Mouse (Mus musculus): ENCODE measurements around the gene Ppp5c. TPM values are rescaled to one million over a fixed set of nuclear protein-coding genes. Genes with fewer than 3 reads are reported as not detected.

Ppp5c gene
- total and polyA plus RNA-seq, 3 experiments: 50.2 to 112 (median 94.1) TPM

GRCm38 (mm10) chr7:17009326-17010009 is 18.3 kb downstream of the Ppp5c start:
- TF ChIP-seq GATA1 (IDR thresholded peaks at IDR 0.05; ENCODE audit: borderline replicate concordance, low read length) (no peak), TAL1 (conservative IDR thresholded peaks at IDR 0.05; ENCODE audit: low read depth, low read length) (no peak), POLR2AphosphoS5 (IDR thresholded peaks at IDR 0.05; ENCODE audit: insufficient replicate concordance, low read depth, low read length) (no peak)
- H3K36me3 ChIP-seq (replicated peaks): peaks cover 100% of the 10 kb centered on the region
- no peak for DNase-seq (ENCODE audit: low spot score)
- peaks cover 25% of the 10 kb centered on the region for H3K4me1 ChIP-seq (ENCODE audit: insufficient read depth, low read depth, low read length)
- ATAC-seq (ENCODE audit: extremely low read depth, insufficient number of reproducible peaks, low FRiP score, poor library complexity, severe bottlenecking): no peak
- no peak overlapping the region for H3K4me3 ChIP-seq (ENCODE audit: low read depth, low read length)
- no peaks in the 10 kb centered on the region for H3K9me3 ChIP-seq (replicated peaks)
- no peaks in the 10 kb centered on the region for H3K27me3 ChIP-seq (ENCODE audit: insufficient read depth, low read length)

DNA sequence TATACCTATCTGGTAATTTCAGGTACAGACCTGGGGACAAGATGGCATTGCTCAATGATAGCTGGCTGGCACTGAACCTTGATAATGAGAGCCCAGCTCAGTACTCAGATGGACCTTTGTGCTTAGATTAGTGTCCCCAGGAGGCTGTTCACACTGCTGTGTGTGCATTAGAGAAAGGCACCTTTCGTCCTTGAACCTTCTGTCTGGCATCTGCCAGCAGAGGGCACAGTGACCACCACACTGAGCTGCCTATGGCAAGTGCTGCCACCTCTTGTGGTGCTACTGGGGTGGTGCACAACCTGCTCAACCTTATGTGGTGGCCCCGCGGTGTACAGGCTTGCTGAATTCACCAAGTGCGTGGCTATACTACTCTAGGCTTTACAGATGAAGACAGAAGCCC is 20.4 kb downstream of the Ppp5c start:
- peaks cover 96% of the 10 kb centered on the region for H3K36me3 ChIP-seq (replicated peaks)
- ATAC-seq (ENCODE audit: extremely low read depth, insufficient number of reproducible peaks, low FRiP score, poor library complexity, severe bottlenecking): no peak
- no peak for TF ChIP-seq TAL1 (conservative IDR thresholded peaks at IDR 0.05; ENCODE audit: low read depth, low read length)
- no peak for TF ChIP-seq POLR2AphosphoS5 (IDR thresholded peaks at IDR 0.05; ENCODE audit: insufficient replicate concordance, low read depth, low read length)
- no peak for TF ChIP-seq CTCF (IDR thresholded peaks at IDR 0.05; ENCODE audit: low read depth, low read length)
- TF ChIP-seq GATA1 (IDR thresholded peaks at IDR 0.05; ENCODE audit: borderline replicate concordance, low read length): no peak
- no peak for TF ChIP-seq GATA2 (IDR thresholded peaks at IDR 0.05; ENCODE audit: borderline replicate concordance, low read depth, low read length)
- peaks cover 38% of the 10 kb centered on the region for H3K4me1 ChIP-seq (ENCODE audit: insufficient read depth, low read depth, low read length)
- no peak overlapping the region for H3K4me3 ChIP-seq (ENCODE audit: low read depth, low read length)
- H3K27me3 ChIP-seq (ENCODE audit: insufficient read depth, low read length): no peaks in the 10 kb centered on the region
- no peak for DNase-seq (ENCODE audit: low spot score)
- no peaks in the 10 kb centered on the region for H3K9me3 ChIP-seq (replicated peaks)

GRCm38 (mm10) chr7:17004716-17005115 is 23.0 kb downstream of the Ppp5c start:
- no peaks in the 10 kb centered on the region for H3K27me3 ChIP-seq (ENCODE audit: insufficient read depth, low read length)
- H3K4me1 ChIP-seq (ENCODE audit: insufficient read depth, low read depth, low read length): peaks cover 50% of the 10 kb centered on the region
- no peak for DNase-seq (ENCODE audit: low spot score)
- H3K4me3 ChIP-seq (ENCODE audit: low read depth, low read length): no peak overlapping the region
- no peak for TF ChIP-seq GATA2 (IDR thresholded peaks at IDR 0.05; ENCODE audit: borderline replicate concordance, low read depth, low read length)
- TF ChIP-seq TAL1 (conservative IDR thresholded peaks at IDR 0.05; ENCODE audit: low read depth, low read length): no peak
- TF ChIP-seq CTCF (IDR thresholded peaks at IDR 0.05; ENCODE audit: low read depth, low read length): no peak
- no peak for TF ChIP-seq GATA1 (IDR thresholded peaks at IDR 0.05; ENCODE audit: borderline replicate concordance, low read length)
- TF ChIP-seq POLR2AphosphoS5 (IDR thresholded peaks at IDR 0.05; ENCODE audit: insufficient replicate concordance, low read depth, low read length): no peak
- H3K36me3 ChIP-seq (replicated peaks): peaks cover 74% of the 10 kb centered on the region
- ATAC-seq (ENCODE audit: extremely low read depth, insufficient number of reproducible peaks, low FRiP score, poor library complexity, severe bottlenecking): no peak
- H3K9me3 ChIP-seq (replicated peaks): no peaks in the 10 kb centered on the region

GRCm38 (mm10) chr7:17003230-17003960 is 24.3 kb downstream of the Ppp5c start:
- Histone ChIP-seq H3K4me3 (ENCODE audit: low read depth, low read length) (no peak overlapping the region), H3K27me3 (ENCODE audit: insufficient read depth, low read length) (no peaks in the 10 kb centered on the region), H3K4me1 (ENCODE audit: insufficient read depth, low read depth, low read length) (peaks cover 58% of the 10 kb centered on the region), H3K9me3 (replicated peaks) (no peaks in the 10 kb centered on the region), H3K36me3 (replicated peaks) (peaks cover 61% of the 10 kb centered on the region)
- TF ChIP-seq GATA2 (IDR thresholded peaks at IDR 0.05; ENCODE audit: borderline replicate concordance, low read depth, low read length) (no peak), TAL1 (conservative IDR thresholded peaks at IDR 0.05; ENCODE audit: low read depth, low read length) (no peak), CTCF (IDR thresholded peaks at IDR 0.05; ENCODE audit: low read depth, low read length) (no peak), GATA1 (IDR thresholded peaks at IDR 0.05; ENCODE audit: borderline replicate concordance, low read length) (no peak), POLR2AphosphoS5 (IDR thresholded peaks at IDR 0.05; ENCODE audit: insufficient replicate concordance, low read depth, low read length) (no peak)
- DNase-seq (ENCODE audit: low spot score) (no peak), ATAC-seq (ENCODE audit: extremely low read depth, insufficient number of reproducible peaks, low FRiP score, poor library complexity, severe bottlenecking) (peak; percentile 15; the same call in 1 of the 2 replicates)

DNA sequence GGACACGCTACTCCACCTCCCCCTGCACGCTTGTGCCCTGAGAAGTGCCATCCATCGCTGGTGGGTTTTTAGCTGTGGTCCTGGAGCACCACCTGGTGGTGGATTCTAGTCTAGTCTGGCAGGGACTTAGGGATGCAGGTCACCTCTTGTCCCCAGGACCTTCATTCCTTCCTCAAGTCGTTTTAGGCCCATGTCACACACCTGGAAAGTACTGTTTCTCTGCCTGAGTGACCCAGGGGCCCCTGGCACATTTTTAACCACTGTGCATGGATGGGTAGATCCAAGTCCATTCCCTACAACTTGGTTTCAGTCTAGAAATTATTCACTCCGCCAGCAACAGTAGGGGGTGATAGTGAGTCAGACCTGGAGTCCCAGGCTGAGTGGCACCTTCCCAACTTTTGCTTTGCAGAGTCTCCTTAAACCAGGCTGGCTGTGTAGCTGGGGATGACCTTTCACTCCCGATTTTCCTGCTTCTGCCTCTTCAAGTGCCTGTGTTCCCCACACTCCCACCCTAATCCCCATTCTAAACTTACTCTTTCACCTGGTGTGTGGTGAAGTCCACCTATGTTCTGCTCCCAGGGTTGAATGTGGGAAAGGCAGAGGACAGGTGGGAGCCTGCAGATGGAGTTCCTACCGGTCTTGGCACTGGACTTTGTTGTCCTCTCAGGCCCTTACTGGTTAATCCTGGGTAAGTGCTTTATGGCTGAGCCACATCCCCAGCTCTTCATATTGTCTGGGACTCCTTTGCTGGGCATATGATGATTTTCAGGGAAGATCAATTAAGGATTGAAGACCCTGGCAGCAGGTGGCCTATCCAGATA is 25.1 kb downstream of the Ppp5c start:
- DNase-seq (ENCODE audit: low spot score): peak; percentile 40
- H3K4me1 ChIP-seq (ENCODE audit: insufficient read depth, low read depth, low read length): peaks cover 66% of the 10 kb centered on the region
- no peak for TF ChIP-seq GATA2 (IDR thresholded peaks at IDR 0.05; ENCODE audit: borderline replicate concordance, low read depth, low read length)
- peak; percentile 58 for TF ChIP-seq CTCF (IDR thresholded peaks at IDR 0.05; ENCODE audit: low read depth, low read length)
- no peak for TF ChIP-seq POLR2AphosphoS5 (IDR thresholded peaks at IDR 0.05; ENCODE audit: insufficient replicate concordance, low read depth, low read length)
- no peak for TF ChIP-seq GATA1 (IDR thresholded peaks at IDR 0.05; ENCODE audit: borderline replicate concordance, low read length)
- no peak for TF ChIP-seq TAL1 (conservative IDR thresholded peaks at IDR 0.05; ENCODE audit: low read depth, low read length)
- peaks cover 53% of the 10 kb centered on the region for H3K36me3 ChIP-seq (replicated peaks)
- H3K27me3 ChIP-seq (ENCODE audit: insufficient read depth, low read length): no peaks in the 10 kb centered on the region
- no peak for ATAC-seq (ENCODE audit: extremely low read depth, insufficient number of reproducible peaks, low FRiP score, poor library complexity, severe bottlenecking)
- H3K4me3 ChIP-seq (ENCODE audit: low read depth, low read length): no peak overlapping the region
- no peaks in the 10 kb centered on the region for H3K9me3 ChIP-seq (replicated peaks)

Data from G1E (cell line).